Mouse (Mus musculus) ES-CJ7 (cell line): Measurements from ENCODE around the gene Lysmd4.

Experiments
- DNase-seq: peaks from one replicate; pipeline ENCODE4 v3.0.0; 2011; ENCODE audit warnings: low read depth, low spot score

Gene Lysmd4

DNA sequence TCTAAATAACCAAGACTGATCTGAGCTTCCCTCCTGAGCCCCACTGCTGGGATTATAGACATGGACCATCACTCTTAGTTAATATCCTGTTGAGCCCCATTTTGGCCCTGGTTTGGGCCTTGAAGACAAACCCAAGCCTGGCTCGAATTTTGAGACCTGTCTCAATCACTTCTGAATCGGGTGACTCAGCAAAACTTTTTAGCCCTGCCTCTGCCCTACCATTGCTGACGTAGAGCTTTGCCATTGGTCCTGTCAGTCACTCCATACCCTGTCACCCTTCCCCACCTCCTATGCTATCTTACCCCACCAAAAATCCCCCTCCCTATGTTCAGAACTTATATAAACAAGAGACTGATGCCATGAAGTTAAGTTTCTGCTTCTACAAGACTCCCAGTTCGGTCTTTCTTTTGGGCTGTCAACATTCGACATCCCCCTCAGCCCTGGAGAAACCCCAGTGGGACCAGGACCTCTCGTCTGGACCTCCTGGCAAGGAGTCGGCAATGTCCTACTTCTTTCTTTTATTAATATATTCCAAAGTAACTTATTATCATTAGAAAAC, 119.8 kb downstream of the Lysmd4 start:
- DNase-seq, result peak; percentile 32

DNA sequence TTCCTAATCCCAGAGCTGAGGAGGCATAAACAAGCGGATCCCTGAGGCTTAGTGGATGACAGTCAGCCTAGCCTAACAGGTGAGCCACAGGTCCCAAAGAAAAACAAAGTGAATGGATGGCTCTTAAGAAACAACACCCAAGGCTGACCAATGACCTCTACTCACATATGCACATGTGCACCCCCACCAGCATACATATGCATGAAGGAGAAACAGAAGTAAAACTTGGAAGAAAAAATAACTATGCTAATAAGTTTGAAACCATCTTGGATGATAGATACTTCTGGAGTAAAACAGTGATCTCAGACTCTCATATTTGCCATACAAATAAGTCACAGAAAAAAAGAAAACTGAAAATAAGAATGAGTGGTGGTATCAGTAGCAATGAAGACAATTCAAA, 122.1 kb downstream of the Lysmd4 start:
- no peak for DNase-seq

DNA sequence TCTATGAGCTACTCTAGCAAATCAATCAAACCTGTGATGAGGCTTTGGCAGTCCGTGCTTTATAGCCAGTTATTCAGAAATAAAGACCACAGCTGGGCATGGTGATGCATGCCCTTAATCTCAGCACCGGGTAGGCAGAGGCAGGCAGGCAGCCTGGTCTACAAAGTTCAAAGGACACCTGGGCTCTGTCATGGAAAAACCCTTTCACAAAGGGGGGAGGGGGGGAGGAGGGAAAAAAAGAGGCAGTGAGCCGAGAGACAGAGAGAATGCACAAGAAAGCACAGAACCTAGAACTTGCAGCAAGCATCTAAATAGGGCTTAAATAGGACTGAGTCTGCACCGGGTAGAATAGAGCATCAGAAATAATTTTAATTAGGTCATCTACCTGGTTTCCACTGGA, 130.6 kb downstream of the Lysmd4 start:
- no peak for DNase-seq

DNA sequence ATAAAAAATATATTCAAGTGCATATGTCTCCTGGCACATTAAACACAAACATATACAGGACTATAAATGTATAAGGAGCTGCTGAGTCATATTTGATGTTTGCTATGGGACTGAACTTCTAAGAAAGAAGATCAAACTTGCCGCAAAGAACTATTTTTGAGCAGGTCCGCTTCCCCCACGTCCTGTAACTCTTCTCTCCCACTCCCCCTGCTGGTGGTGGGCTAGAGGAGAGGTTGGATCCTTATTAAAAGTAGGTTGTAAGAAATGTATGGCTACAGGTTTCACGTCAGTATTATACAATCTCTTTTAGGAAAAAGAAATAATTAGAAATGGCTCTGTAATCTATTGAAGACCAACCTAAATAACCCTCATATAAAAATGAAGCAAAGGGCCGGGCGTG, 131.3 kb downstream of the Lysmd4 start:
- DNase-seq, result peak; percentile 41

DNA sequence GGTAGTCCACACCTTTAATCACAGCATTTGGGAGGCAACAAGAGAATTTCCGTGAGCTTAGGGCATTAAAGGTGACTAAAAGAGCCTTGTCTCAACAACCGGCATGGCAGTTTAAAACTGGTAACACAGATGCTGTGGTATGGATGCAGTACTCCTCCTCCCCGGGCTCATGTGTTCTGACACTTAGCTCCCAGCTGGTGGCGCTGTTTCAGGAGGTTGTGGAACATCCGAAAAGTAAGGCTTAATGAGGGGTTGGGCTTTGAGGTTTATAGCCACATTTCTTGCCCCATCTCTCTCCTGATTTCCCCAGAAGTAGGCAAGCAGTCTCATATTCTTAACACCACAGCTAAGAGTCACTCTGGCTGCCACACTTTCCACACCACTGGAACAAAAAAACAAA, 133.5 kb downstream of the Lysmd4 start:
- DNase-seq, result no peak
